Mouse (Mus musculus): Measurements from ENCODE around the gene Chst4. TPM values are rescaled to one million over a fixed set of nuclear protein-coding genes. Genes with fewer than 3 reads are reported as not detected.

Chst4 gene
- total and polyA plus RNA-seq, 3 experiments, result not detected

DNA sequence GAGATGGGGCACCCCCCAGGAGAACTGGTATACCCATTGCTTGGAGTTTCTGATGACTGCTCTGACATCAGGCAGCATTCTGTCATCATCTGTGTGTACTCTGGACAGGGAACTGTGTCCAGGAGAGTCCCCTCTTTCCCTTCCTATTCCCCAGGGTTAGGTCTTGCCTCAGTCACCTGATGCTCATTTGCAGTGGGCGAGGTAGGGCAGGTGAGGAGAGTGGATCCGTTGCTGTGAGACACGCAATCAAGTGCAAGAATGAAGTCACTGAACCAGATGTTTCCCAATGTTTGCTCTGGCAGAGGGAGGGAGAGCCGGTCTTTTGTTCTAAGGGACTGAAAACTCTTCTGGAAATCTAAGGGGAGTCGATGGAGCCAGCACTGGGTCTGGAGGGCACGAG, 60.2 kb downstream of the Chst4 start:
- in situ Hi-C loops (cut with MboI; ENCODE audit: low pct_ligation_motif_present, low pct_unique_long_range_greater_than_20kb, low sequenced_read_pairs), result no loop called here
- dilution Hi-C loops (cut with MboI; ENCODE audit: extremely low pct_ligation_motif_present, extremely low pct_unique_long_range_greater_than_20kb, low sequenced_read_pairs), result no loop called here
- H3K36me3 ChIP-seq (replicated peaks in 1 of 2; ENCODE audit: control insufficient read depth in 1 of 2, insufficient read depth in 1 of 2, low read length in 1 of 2), result no peaks in the 10 kb centered on the region
- H3K27ac ChIP-seq (ENCODE audit: insufficient read depth, low read depth), result no peak overlapping the region
- no peak overlapping the region for H3K4me2 ChIP-seq (ENCODE audit: insufficient read depth, low read depth, poor library complexity, severe bottlenecking)
- no peak overlapping the region for H3K4me3 ChIP-seq (replicated peaks in 1 of 3; ENCODE audit: low read depth in 2 of 3, low read length in 2 of 3, poor library complexity in 1 of 3)
- H3K27me3 ChIP-seq (replicated peaks), result peaks cover 16% of the 10 kb centered on the region
- no peak overlapping the region for H3K9ac ChIP-seq (ENCODE audit: insufficient read depth, low read depth)
- TF ChIP-seq ETS1 (conservative IDR thresholded peaks at IDR 0.05; ENCODE audit: low read depth, low read length), result no peak
- H3K4me1 ChIP-seq (ENCODE audit: control insufficient read depth in 1 of 2, insufficient read depth in 2 of 2), result peaks cover 0 to 3% of the 10 kb centered on the region in 2 experiments; a peak in 1 of 4 replicates
- peaks cover 16% of the 10 kb centered on the region for H3K9me3 ChIP-seq (replicated peaks; ENCODE audit: low read length)
- no peak for DNase-seq (ENCODE audit: extremely low read depth)
- H3K79me2 ChIP-seq (replicated peaks; ENCODE audit: control insufficient read depth, extremely low read depth, insufficient read depth, poor library complexity, severe bottlenecking), result no peaks in the 10 kb centered on the region

Other genes starting within 250 kb of the Chst4 start
- gene Phlpp2, start 171.2 kb downstream of the Chst4 start, total RNA-seq (2012; rRNA removed), result 3.1 and 3.8 TPM in 2 replicates
- 2.9 and 3.5 TPM in 2 replicates for gene Phlpp2, start 171.2 kb downstream of the Chst4 start, total RNA-seq (2014; rRNA removed)
- 8.9 and 9.2 TPM in 2 replicates for gene Phlpp2, start 171.2 kb downstream of the Chst4 start, polyA plus RNA-seq (2012; ENCODE audit: insufficient read length, low read depth)
- gene Marveld3, start 77.5 kb downstream of the Chst4 start, total RNA-seq (2012; rRNA removed), result not detected in 2 replicates
- gene Marveld3, start 77.5 kb downstream of the Chst4 start, total RNA-seq (2014; rRNA removed), result not detected in 2 replicates
- not detected in 2 replicates for gene Marveld3, start 77.5 kb downstream of the Chst4 start, polyA plus RNA-seq (2012; ENCODE audit: insufficient read length, low read depth)
- not detected in 2 replicates for gene Tat, start 49.3 kb downstream of the Chst4 start, total RNA-seq (2012; rRNA removed)
- not detected in 2 replicates for gene Tat, start 49.3 kb downstream of the Chst4 start, total RNA-seq (2014; rRNA removed)
- gene Tat, start 49.3 kb downstream of the Chst4 start, polyA plus RNA-seq (2012; ENCODE audit: insufficient read length, low read depth), result not detected in 2 replicates
- 1.3 and 2.0 TPM in 2 replicates for gene Zfp612, start 40.0 kb upstream of the Chst4 start, total RNA-seq (2012; rRNA removed)
- 0.04 and 0.08 TPM in 2 replicates for gene Zfp612, start 40.0 kb upstream of the Chst4 start, total RNA-seq (2014; rRNA removed)
- gene Zfp612, start 40.0 kb upstream of the Chst4 start, polyA plus RNA-seq (2012; ENCODE audit: insufficient read length, low read depth), result 0.13 TPM in 1 of 2 replicates, not detected in the other
- gene Gm21964, start 61.5 kb upstream of the Chst4 start, total RNA-seq (2012; rRNA removed), result not detected in 2 replicates
- gene Gm21964, start 61.5 kb upstream of the Chst4 start, total RNA-seq (2014; rRNA removed), result not detected in 2 replicates
- gene Gm21964, start 61.5 kb upstream of the Chst4 start, polyA plus RNA-seq (2012; ENCODE audit: insufficient read length, low read depth), result not detected in 2 replicates
- gene Gm17720, start 63.0 kb upstream of the Chst4 start, total RNA-seq (2012; rRNA removed), result not detected in 2 replicates
- not detected in 2 replicates for gene Gm17720, start 63.0 kb upstream of the Chst4 start, total RNA-seq (2014; rRNA removed)
- gene Gm17720, start 63.0 kb upstream of the Chst4 start, polyA plus RNA-seq (2012; ENCODE audit: insufficient read length, low read depth), result not detected in 2 replicates
- not detected in 2 replicates for gene Calb2, start 128.5 kb upstream of the Chst4 start, total RNA-seq (2012; rRNA removed)
- not detected in 2 replicates for gene Calb2, start 128.5 kb upstream of the Chst4 start, total RNA-seq (2014; rRNA removed)
- not detected in 2 replicates for gene Calb2, start 128.5 kb upstream of the Chst4 start, polyA plus RNA-seq (2012; ENCODE audit: insufficient read length, low read depth)
- gene Cmtr2, start 175.9 kb upstream of the Chst4 start, total RNA-seq (2012; rRNA removed), result 12.8 and 14.8 TPM in 2 replicates
- gene Cmtr2, start 175.9 kb upstream of the Chst4 start, total RNA-seq (2014; rRNA removed), result 21.9 and 24.2 TPM in 2 replicates
- gene Cmtr2, start 175.9 kb upstream of the Chst4 start, polyA plus RNA-seq (2012; ENCODE audit: insufficient read length, low read depth), result 8.7 and 8.8 TPM in 2 replicates
- gene Hydin, start 227.2 kb upstream of the Chst4 start, total RNA-seq (2012; rRNA removed), result 5.6 and 9.8 TPM in 2 replicates
- gene Hydin, start 227.2 kb upstream of the Chst4 start, total RNA-seq (2014; rRNA removed), result 9.5 and 9.6 TPM in 2 replicates
- 13.2 and 17.3 TPM in 2 replicates for gene Hydin, start 227.2 kb upstream of the Chst4 start, polyA plus RNA-seq (2012; ENCODE audit: insufficient read length, low read depth)